Mouse (Mus musculus): ENCODE measurements at regions not wholly inside any gene's neighbourhood (a gene's known extent, or its start where the extent isn't known, plus 50 kb on each side); places are given as distances from the start of the nearest gene placed in this dataset.
"Not testable (repeated sequence)": the region's sequence is repeated elsewhere in the genome, so short reads cannot be mapped to it uniquely, and the experiment has no call there.

GRCm38 (mm10) chr16:55503273-55503672 lies 205.5 kb upstream of the Zpld1 start:
- no peak for ATAC-seq
- Histone ChIP-seq H3K36me3 (no peaks in the 10 kb centered on the region), H3K27ac (no peak overlapping the region), H3K9ac (replicated peaks) (no peak overlapping the region), H3K27me3 (no peaks in the 10 kb centered on the region), H3K4me2 (replicated peaks) (no peak overlapping the region), H3K9me3 (no peaks in the 10 kb centered on the region), H3K4me1 (replicated peaks) (no peaks in the 10 kb centered on the region), H3K4me3 (replicated peaks) (no peak overlapping the region)

GRCm38 (mm10) chr16:55499831-55500230 lies 202.0 kb upstream of the Zpld1 start:
- not testable (repeated sequence) for H3K27me3 ChIP-seq; H3K36me3 ChIP-seq; H3K9ac ChIP-seq (replicated peaks); ATAC-seq; H3K9me3 ChIP-seq; H3K4me1 ChIP-seq (replicated peaks); H3K4me3 ChIP-seq (replicated peaks); H3K27ac ChIP-seq; H3K4me2 ChIP-seq (replicated peaks)

- H3K4me1 ChIP-seq (replicated peaks): no peaks in the 10 kb centered on the region
- H3K9ac ChIP-seq (replicated peaks): no peak overlapping the region
- H3K9me3 ChIP-seq: 0 out of 2 replicates have a peak, but pooled peaks cover 4% of the 10 kb centered on the region
- H3K27ac ChIP-seq: no peak overlapping the region
- no peaks in the 10 kb centered on the region for H3K27me3 ChIP-seq
- no peak overlapping the region for H3K4me3 ChIP-seq (replicated peaks)
- ATAC-seq: no peak
- no peaks in the 10 kb centered on the region for H3K36me3 ChIP-seq
- no peak overlapping the region for H3K4me2 ChIP-seq (replicated peaks)
- 86% methylated on average over 10 of the region's 10 CpGs for WGBS
Observed at GRCm38 (mm10) chr16:55495051-55495450, 197.3 kb upstream of the Zpld1 start.

- no peak for ATAC-seq
- 0 out of 2 replicates have a peak, but pooled peaks cover 5% of the 10 kb centered on the region for H3K9me3 ChIP-seq
- H3K9ac ChIP-seq (replicated peaks): no peak overlapping the region
- no peaks in the 10 kb centered on the region for H3K27me3 ChIP-seq
- H3K4me3 ChIP-seq (replicated peaks): no peak overlapping the region
- no peak overlapping the region for H3K27ac ChIP-seq
- H3K4me2 ChIP-seq (replicated peaks): no peak overlapping the region
- no peaks in the 10 kb centered on the region for H3K4me1 ChIP-seq (replicated peaks)
- no peaks in the 10 kb centered on the region for H3K36me3 ChIP-seq
- whole genome bisulfite sequencing: 82% methylated on average over 5 of the region's 5 CpGs
Observed at GRCm38 (mm10) chr16:55494162-55494561, 196.4 kb upstream of the Zpld1 start.

- H3K4me2 ChIP-seq (replicated peaks): no peak overlapping the region
- H3K9ac ChIP-seq (replicated peaks): no peak overlapping the region
- H3K4me3 ChIP-seq (replicated peaks): no peak overlapping the region
- no peaks in the 10 kb centered on the region for H3K36me3 ChIP-seq
- no peak for ATAC-seq
- 0 out of 2 replicates have a peak, but pooled peaks cover 5% of the 10 kb centered on the region for H3K9me3 ChIP-seq
- no peaks in the 10 kb centered on the region for H3K4me1 ChIP-seq (replicated peaks)
- WGBS: 84% methylated on average over 4 of the region's 4 CpGs
- H3K27me3 ChIP-seq: no peaks in the 10 kb centered on the region
- H3K27ac ChIP-seq: no peak overlapping the region
Observed at GRCm38 (mm10) chr16:55492111-55492510, 194.3 kb upstream of the Zpld1 start.

DNA sequence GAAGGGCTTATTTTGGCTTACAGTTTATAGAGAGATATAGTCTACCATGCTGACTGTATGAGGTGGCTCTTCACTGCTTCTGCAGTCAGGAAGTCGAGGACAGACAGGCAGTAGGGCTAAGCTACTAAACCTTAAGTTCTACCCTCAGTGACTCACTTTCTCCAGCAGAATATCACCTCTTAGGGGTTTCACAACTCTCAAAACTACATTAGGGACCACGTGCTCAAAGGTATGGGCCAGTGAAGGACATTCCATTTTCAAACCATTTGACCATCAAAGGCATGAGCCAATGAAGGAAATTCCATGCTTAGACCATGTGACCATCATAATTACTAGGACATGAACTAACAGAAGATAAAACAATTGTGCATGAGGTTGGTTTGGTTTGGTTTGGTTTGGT lies 186.6 kb upstream of the Zpld1 start:
- no peak overlapping the region for H3K27ac ChIP-seq
- ATAC-seq: no peak
- WGBS: 77% methylated on average over 2 of the region's 2 CpGs

DNA sequence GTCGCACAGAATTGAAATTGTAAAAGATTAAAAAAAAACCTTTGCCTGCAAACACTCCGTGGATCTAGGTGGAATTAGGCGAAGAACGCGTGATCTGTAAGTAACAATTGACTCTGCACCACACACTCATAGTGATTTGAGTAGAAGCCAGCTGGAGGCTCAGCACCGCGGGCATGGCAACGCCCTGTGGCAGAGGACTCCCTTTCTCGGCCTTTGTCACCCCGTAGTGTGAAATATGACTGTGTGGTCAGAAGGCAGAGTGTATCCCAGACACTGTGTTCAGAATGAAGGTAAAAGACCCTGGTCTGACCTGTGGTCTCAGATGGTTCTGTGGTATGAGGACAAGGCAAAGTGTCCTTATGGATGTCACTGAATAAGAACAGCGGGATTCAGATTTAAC lies 183.0 kb upstream of the Zpld1 start:
- no peaks in the 10 kb centered on the region for H3K36me3 ChIP-seq
- H3K9me3 ChIP-seq: no peaks in the 10 kb centered on the region
- peaks cover 2% of the 10 kb centered on the region; the same call in 1 of the 2 replicates for H3K27me3 ChIP-seq
- H3K4me1 ChIP-seq (replicated peaks): no peaks in the 10 kb centered on the region; the same call in 1 of the 2 replicates
- no peak overlapping the region for H3K4me3 ChIP-seq (replicated peaks)
- H3K4me2 ChIP-seq (replicated peaks): no peak overlapping the region
- no peak overlapping the region for H3K9ac ChIP-seq (replicated peaks)
- H3K27ac ChIP-seq: no peak overlapping the region
- peak; percentile 59 for ATAC-seq
- WGBS: 70% methylated on average over 11 of the region's 11 CpGs

More for the DNA sequence above, 186.6 kb upstream of the Zpld1 start:
- Histone ChIP-seq H3K4me2 (replicated peaks) (no peak overlapping the region), H3K27me3 (no peaks in the 10 kb centered on the region), H3K4me1 (replicated peaks) (no peaks in the 10 kb centered on the region; the same call in 1 of the 2 replicates), H3K36me3 (no peaks in the 10 kb centered on the region), H3K9ac (replicated peaks) (no peak overlapping the region), H3K4me3 (replicated peaks) (no peak overlapping the region), H3K9me3 (no peaks in the 10 kb centered on the region)

GRCm38 (mm10) chr16:55480304-55480703 lies 182.5 kb upstream of the Zpld1 start:
- 48% methylated on average over 7 of the region's 7 CpGs for WGBS
- no peak overlapping the region for H3K27ac ChIP-seq
- no peak overlapping the region for H3K9ac ChIP-seq (replicated peaks)
- no peaks in the 10 kb centered on the region for H3K9me3 ChIP-seq
- no peak overlapping the region for H3K4me2 ChIP-seq (replicated peaks)
- H3K36me3 ChIP-seq: no peaks in the 10 kb centered on the region
- no peaks in the 10 kb centered on the region; the same call in 1 of the 2 replicates for H3K4me1 ChIP-seq (replicated peaks)
- ATAC-seq: peak; percentile 75
- H3K4me3 ChIP-seq (replicated peaks): no peak overlapping the region
- peaks cover 2% of the 10 kb centered on the region; the same call in 1 of the 2 replicates for H3K27me3 ChIP-seq

GRCm38 (mm10) chr16:55476544-55477208 lies 178.9 kb upstream of the Zpld1 start:
- H3K27ac ChIP-seq: no peak overlapping the region
- no peak overlapping the region for H3K4me3 ChIP-seq (replicated peaks)
- no peaks in the 10 kb centered on the region; the same call in 1 of the 2 replicates for H3K4me1 ChIP-seq (replicated peaks)
- no peaks in the 10 kb centered on the region for H3K36me3 ChIP-seq
- ATAC-seq: peak; percentile 77
- 30% methylated on average over 17 of the region's 17 CpGs for WGBS
- peak overlapping the region; percentile 22; the same call in 1 of the 2 replicates for H3K4me2 ChIP-seq (replicated peaks)
- peaks cover 2% of the 10 kb centered on the region; the same call in 1 of the 2 replicates for H3K27me3 ChIP-seq
- no peaks in the 10 kb centered on the region for H3K9me3 ChIP-seq
- H3K9ac ChIP-seq (replicated peaks): no peak overlapping the region

DNA sequence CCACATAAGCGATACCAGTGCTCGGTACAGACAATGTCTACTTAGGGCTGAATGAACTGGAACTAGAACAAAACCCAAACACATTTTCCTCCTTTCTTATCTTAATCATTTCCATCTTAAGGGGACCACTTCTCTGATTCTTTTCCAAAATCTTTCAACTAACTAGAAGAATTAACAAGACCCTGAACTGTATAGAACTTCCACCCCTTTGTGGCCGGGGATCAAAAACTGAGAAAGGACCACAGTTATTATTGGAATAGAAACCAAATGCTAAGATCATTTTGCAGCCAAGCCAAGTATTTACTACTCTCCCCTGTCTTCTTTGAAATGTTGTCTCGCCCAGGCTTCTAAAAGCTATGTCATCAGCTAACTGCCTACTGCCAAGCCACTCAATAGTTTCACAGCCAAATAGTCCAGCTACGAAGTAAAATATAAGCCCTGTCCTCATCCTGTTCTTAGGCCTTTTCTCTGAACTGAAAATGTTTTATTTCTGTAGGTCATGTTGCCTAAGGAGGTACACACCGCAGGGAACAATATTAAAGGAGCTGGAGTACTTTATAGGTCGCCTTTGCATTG lies 177.3 kb upstream of the Zpld1 start:
- H3K9me3 ChIP-seq: no peaks in the 10 kb centered on the region
- H3K27ac ChIP-seq: no peak overlapping the region
- no peak overlapping the region for H3K4me3 ChIP-seq (replicated peaks)
- no peak overlapping the region for H3K4me2 ChIP-seq (replicated peaks)
- peaks cover 2% of the 10 kb centered on the region; the same call in 1 of the 2 replicates for H3K27me3 ChIP-seq
- H3K4me1 ChIP-seq (replicated peaks): no peaks in the 10 kb centered on the region
- ATAC-seq: no peak
- H3K9ac ChIP-seq (replicated peaks): no peak overlapping the region
- 83% methylated on average over 7 of the region's 7 CpGs for WGBS
- no peaks in the 10 kb centered on the region for H3K36me3 ChIP-seq

DNA sequence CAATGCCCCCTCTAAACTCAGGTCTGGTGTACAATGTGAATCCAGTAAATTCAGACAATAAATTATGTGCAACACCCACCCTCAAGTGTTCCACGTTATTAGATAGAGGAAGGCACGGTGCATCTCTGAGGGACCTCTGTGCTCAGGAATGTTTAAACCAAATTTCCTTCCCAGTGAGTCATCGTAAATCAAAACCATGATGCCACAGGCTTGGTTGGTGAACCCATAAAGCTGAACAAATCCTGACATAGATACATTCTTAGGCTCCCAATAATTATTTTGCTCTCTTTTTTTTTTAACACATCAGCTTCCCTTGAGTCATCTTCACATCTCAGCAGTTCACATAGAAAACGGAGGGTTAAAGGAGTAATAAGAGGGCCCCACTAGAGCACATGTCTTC lies 173.6 kb upstream of the Zpld1 start:
- no peaks in the 10 kb centered on the region for H3K9me3 ChIP-seq
- H3K4me2 ChIP-seq (replicated peaks): no peak overlapping the region
- H3K9ac ChIP-seq (replicated peaks): no peak overlapping the region
- ATAC-seq: no peak
- no peak overlapping the region for H3K4me3 ChIP-seq (replicated peaks)
- 83% methylated on average over 4 of the region's 4 CpGs for WGBS
- H3K27ac ChIP-seq: no peak overlapping the region
- H3K27me3 ChIP-seq: no peaks in the 10 kb centered on the region
- H3K36me3 ChIP-seq: no peaks in the 10 kb centered on the region
- no peaks in the 10 kb centered on the region for H3K4me1 ChIP-seq (replicated peaks)

- Histone ChIP-seq H3K4me1 (replicated peaks) (no peaks in the 10 kb centered on the region), H3K36me3 (no peaks in the 10 kb centered on the region), H3K4me3 (replicated peaks) (no peak overlapping the region), H3K4me2 (replicated peaks) (no peak overlapping the region), H3K9ac (replicated peaks) (no peak overlapping the region), H3K27me3 (no peaks in the 10 kb centered on the region), H3K9me3 (no peaks in the 10 kb centered on the region), H3K27ac (no peak overlapping the region)
- no peak for ATAC-seq
- WGBS: 72% methylated on average over 13 of the region's 13 CpGs
Observed at GRCm38 (mm10) chr16:55470721-55471120, 172.9 kb upstream of the Zpld1 start.
